Mouse (Mus musculus): ENCODE data around the gene Agbl4.

Agbl4 gene

GRCm38 (mm10) chr4:111663730-111664129, 1266.3 kb downstream of the Agbl4 start:
- no peak for DNase-seq (ENCODE audit: low spot score in 2 of 2)

GRCm38 (mm10) chr4:111664146-111664545, 1266.7 kb downstream of the Agbl4 start:
- no peak for DNase-seq (ENCODE audit: low spot score in 2 of 2)

GRCm38 (mm10) chr4:111666713-111667112, 1269.3 kb downstream of the Agbl4 start:
- DNase-seq (ENCODE audit: low spot score in 2 of 2): no peak

- DNase-seq (ENCODE audit: low spot score in 2 of 2): no peak
Observed at GRCm38 (mm10) chr4:111669369-111669768, 1271.9 kb downstream of the Agbl4 start.

- no peak for DNase-seq (ENCODE audit: low spot score in 2 of 2)
Observed at GRCm38 (mm10) chr4:111670566-111671421, 1273.3 kb downstream of the Agbl4 start.

- DNase-seq (ENCODE audit: low spot score in 2 of 2): no peak
Observed at GRCm38 (mm10) chr4:111671440-111671839, 1274.0 kb downstream of the Agbl4 start.

GRCm38 (mm10) chr4:111673904-111674303, 1276.4 kb downstream of the Agbl4 start:
- DNase-seq (ENCODE audit: low spot score in 2 of 2): no peak

- no peak for DNase-seq (ENCODE audit: low spot score in 2 of 2)
Observed at GRCm38 (mm10) chr4:111681926-111682325, 1284.5 kb downstream of the Agbl4 start.

GRCm38 (mm10) chr4:111682793-111683192, 1285.3 kb downstream of the Agbl4 start:
- no peak for DNase-seq (ENCODE audit: low spot score in 2 of 2)

GRCm38 (mm10) chr4:111683843-111684242, 1286.4 kb downstream of the Agbl4 start:
- DNase-seq (ENCODE audit: low spot score in 2 of 2): no peak

GRCm38 (mm10) chr4:111685951-111686350, 1288.5 kb downstream of the Agbl4 start:
- no peak for DNase-seq (ENCODE audit: low spot score in 2 of 2)

- DNase-seq (ENCODE audit: low spot score in 2 of 2): peak in 1 of 2 experiments; percentile 15
Observed at GRCm38 (mm10) chr4:111686951-111687350, 1289.5 kb downstream of the Agbl4 start.

- DNase-seq (ENCODE audit: low spot score in 2 of 2): peak; percentile 56 to 78
Observed at GRCm38 (mm10) chr4:111687613-111688012, 1290.2 kb downstream of the Agbl4 start.

- DNase-seq (ENCODE audit: low spot score in 2 of 2): no peak
Observed at GRCm38 (mm10) chr4:111691057-111691543, 1293.6 kb downstream of the Agbl4 start.

- no peak for DNase-seq (ENCODE audit: low spot score in 2 of 2)
Observed at GRCm38 (mm10) chr4:111701381-111701780, 1303.9 kb downstream of the Agbl4 start.

- no peak for DNase-seq (ENCODE audit: low spot score in 2 of 2)
Observed at GRCm38 (mm10) chr4:111704126-111704525, 1306.7 kb downstream of the Agbl4 start.

GRCm38 (mm10) chr4:111704975-111705374, 1307.5 kb downstream of the Agbl4 start:
- no peak for DNase-seq (ENCODE audit: low spot score in 2 of 2)

All from urinary bladder, adult 18-20 months (tissue).